ENCODE assay signal across 22 mouse cellular contexts in genomic region chr19:11813136-11813535, GRCm38 (mm10). TPM values are rescaled to one million over a fixed set of nuclear protein-coding genes. Genes with fewer than 3 reads are reported as not detected.
DNase-seq lines count a peak whose midpoint lies in the region; ATAC-seq and TF ChIP-seq lines count a peak whose summit lies in the region.
"Had no signal": no experiment of that assay in that cellular context is flagged by ENCODE, and none has a peak within 500 bp of the region (broad histone marks: within the 10 kb centered on the region; RNA-seq: fewer than 3 reads in every experiment).

No protein-coding gene starts in this region.

- CTCF ChIA-PET in Patski (lab: Charles Lee) = no interaction called here

- in situ Hi-C loops in Patski (cut with MboI; ENCODE audit: low pct_unique_long_range_greater_than_20kb) = no loop called here

- TF ChIP-seq CTCF in heart, adult 2 months (IDR thresholded peaks at IDR 0.05) = no peak
- TF ChIP-seq CTCF in Patski (IDR thresholded peaks at IDR 0.05) = no peak

- peaks cover 12% of the 10 kb centered on the region for H3K36me3 ChIP-seq in heart, adult 2 months (ENCODE audit: control insufficient read depth, insufficient read depth, low read length)
- no peaks in the 10 kb centered on the region for H3K36me3 ChIP-seq in kidney, embryonic 16.5 days (ENCODE audit: insufficient read depth, low read length)
- no peaks in the 10 kb centered on the region for H3K36me3 ChIP-seq in embryonic facial prominence, embryonic 10.5 days (replicated peaks)
- H3K36me3 ChIP-seq: embryonic facial prominence, embryonic 13.5 days; lung, embryonic 15.5 days; neural tube, embryonic 13.5 days had no signal

- POLR2A ChIA-PET in Patski (lab: Charles Lee) = no interaction called here

- no peaks in the 10 kb centered on the region for H3K79me2 ChIP-seq in heart, adult 2 months (replicated peaks; ENCODE audit: control insufficient read depth, insufficient read depth, low read length)

- H3K4me2 ChIP-seq in kidney, embryonic 16.5 days (replicated peaks; ENCODE audit: low read depth, low read length) = 0 out of 2 replicates have a peak overlapping the region, but pooled peaks have one; percentile 10
- H3K4me2 ChIP-seq: embryonic facial prominence, embryonic 13.5 days; lung, embryonic 15.5 days; neural tube, embryonic 13.5 days had no signal

- peak overlapping the region; percentile 88 for H3K27ac ChIP-seq in heart, adult 2 months
- peak overlapping the region; percentile 35; the same call in 1 of the 2 replicates for H3K27ac ChIP-seq in kidney, embryonic 16.5 days (ENCODE audit: low read length)
- no peak overlapping the region for H3K27ac ChIP-seq in embryonic facial prominence, embryonic 10.5 days (replicated peaks)
- H3K27ac ChIP-seq: embryonic facial prominence, embryonic 13.5 days; neural tube, embryonic 13.5 days had no signal

- DNase-seq in heart, adult 2 months = no peak
- DNase-seq in heart, adult 11 months = no peak
- no peak for DNase-seq in kidney, adult 8-10 months
- no peak for DNase-seq in Patski (ENCODE audit: low read depth, low spot score)
- DNase-seq in retina, postnatal 1 day = peak; percentile 7
- DNase-seq in embryonic facial prominence, embryonic 10.5 days (ENCODE audit: low spot score) = no peak
- DNase-seq in frontal cortex, adult 2 months (ENCODE audit: extremely low spot score in 1 of 2, low spot score in 1 of 2) = no peak
- DNase-seq: adrenal gland, postnatal 10 days; B cell, adult 2 months had no signal

- H3K4me1 ChIP-seq in heart, adult 2 months (ENCODE audit: control insufficient read depth, insufficient read depth, low read length) = peaks cover 15% of the 10 kb centered on the region
- peaks cover 54% of the 10 kb centered on the region for H3K4me1 ChIP-seq in kidney, embryonic 16.5 days (ENCODE audit: insufficient read depth, low read length)
- peaks cover 19% of the 10 kb centered on the region for H3K4me1 ChIP-seq in embryonic facial prominence, embryonic 10.5 days

- no peaks in the 10 kb centered on the region for H3K27me3 ChIP-seq in heart, adult 2 months (ENCODE audit: control insufficient read depth, insufficient read depth, low read length)
- H3K27me3 ChIP-seq in kidney, embryonic 16.5 days (ENCODE audit: insufficient read depth, low read length) = no peaks in the 10 kb centered on the region
- no peaks in the 10 kb centered on the region for H3K27me3 ChIP-seq in Patski
- H3K27me3 ChIP-seq in embryonic facial prominence, embryonic 10.5 days (replicated peaks; ENCODE audit: low read depth, poor library complexity, severe bottlenecking) = peaks cover 34% of the 10 kb centered on the region

- no peak for TF ChIP-seq POLR2A in heart, adult 2 months (IDR thresholded peaks at IDR 0.05; ENCODE audit: insufficient read depth, low read depth, low read length)

- no peaks in the 10 kb centered on the region for H3K9me3 ChIP-seq in kidney, embryonic 16.5 days (ENCODE audit: low read length)
- H3K9me3 ChIP-seq in embryonic facial prominence, embryonic 10.5 days = no peaks in the 10 kb centered on the region
- H3K9me3 ChIP-seq: embryonic facial prominence, embryonic 13.5 days; lung, embryonic 15.5 days; neural tube, embryonic 13.5 days had no signal

- H3K9ac ChIP-seq in heart, adult 2 months (ENCODE audit: low read depth, low read length) = no peak overlapping the region
- no peak overlapping the region for H3K9ac ChIP-seq in kidney, embryonic 16.5 days (replicated peaks; ENCODE audit: low read length)
- H3K9ac ChIP-seq: embryonic facial prominence, embryonic 13.5 days; lung, embryonic 15.5 days; neural tube, embryonic 13.5 days had no signal

- 59% methylated on average over 4 of the region's 4 CpGs for WGBS in heart, adult 2 months
- 62% methylated on average over 4 of the region's 4 CpGs for WGBS in kidney, embryonic 16.5 days
- 80% methylated on average over 4 of the region's 4 CpGs for WGBS in embryonic facial prominence, embryonic 10.5 days

- intact Hi-C loops in heart, adult 2 months (cut with DNase I) = loop anchor here (10.0 kb wide), 1 partner anchor 192 kb away; no protein-coding TSS in a partner anchor

- no peak overlapping the region for H3K4me3 ChIP-seq in heart, adult 2 months
- H3K4me3 ChIP-seq in kidney, embryonic 16.5 days (ENCODE audit: low read length) = no peak overlapping the region
- no peak overlapping the region for H3K4me3 ChIP-seq in embryonic facial prominence, embryonic 10.5 days
- H3K4me3 ChIP-seq: embryonic facial prominence, embryonic 13.5 days; lung, embryonic 15.5 days; neural tube, embryonic 13.5 days had no signal

- no peak for ATAC-seq in kidney, embryonic 16.5 days (ENCODE audit: low FRiP score, low TSS enrichment)
- ATAC-seq in Patski = peak; percentile 31
- ATAC-seq: hindbrain, embryonic 16.5 days had no signal

- no peak for TF ChIP-seq EP300 in heart, adult 2 months (IDR thresholded peaks at IDR 0.05; ENCODE audit: insufficient read depth, low read depth, low read length)

RNA-seq across cellular contexts. Expression of gene Stx3, which starts 6.1 kb away (rescaled TPM):
- total RNA-seq in heart, adult 2 months (2021) = 1 to 10 TPM; 3.6 to 3.9 TPM
- 3.9 and 6.1 TPM in 2 replicates for polyA plus RNA-seq in heart, adult 2 months (2012; rRNA removed)
- polyA plus RNA-seq in kidney, embryonic 16.5 days (2015; fragmentation: Nextera tagmentation; extraction: Ambion mirVana) = 25.5 and 26.5 TPM in 2 replicates
- 45.4 TPM for polyA plus RNA-seq in Patski (2021)
- 9.8 and 10.7 TPM in 2 replicates for polyA plus RNA-seq in embryonic facial prominence, embryonic 10.5 days (2016; fragmentation: Nextera tagmentation; extraction: Ambion mirVana)
- 39.5 and 44.2 TPM in 2 replicates for polyA plus RNA-seq in frontal cortex, adult 2 months (2012; rRNA removed)

RNA-seq across cellular contexts. Expression of gene Olfr1417, which starts 25.9 kb away (rescaled TPM):
- not detected for total RNA-seq in heart, adult 2 months (2021)
- not detected in 2 replicates for polyA plus RNA-seq in heart, adult 2 months (2012; rRNA removed)
- polyA plus RNA-seq in kidney, embryonic 16.5 days (2015; fragmentation: Nextera tagmentation; extraction: Ambion mirVana) = 0.16 TPM in 1 of 2 replicates, not detected in the other
- polyA plus RNA-seq in Patski (2021) = 1.1 TPM
- polyA plus RNA-seq in embryonic facial prominence, embryonic 10.5 days (2016; fragmentation: Nextera tagmentation; extraction: Ambion mirVana) = not detected in 2 replicates
- polyA plus RNA-seq in frontal cortex, adult 2 months (2012; rRNA removed) = 0.18 TPM in 1 of 2 replicates, not detected in the other
- total RNA-seq: adrenal gland, postnatal 10 days; ES-E14; granulocyte monocyte progenitor cell, adult 5-6 weeks; layer of hippocampus, postnatal 10 days; left cerebral cortex, postnatal 25 days; liver, adult 2 months had no signal
- polyA plus RNA-seq: embryonic facial prominence, embryonic 13.5 days; forebrain, embryonic 11.5 days; liver, adult 2 months; lung, embryonic 15.5 days; neural tube, embryonic 13.5 days; spleen, adult 2 months; thymus, postnatal 0 days had no signal

RNA-seq across cellular contexts. Expression of gene Mrpl16, which starts 42.9 kb away (rescaled TPM):
- 100 to 1,000 TPM in 1 of 2 experiments, 10 to 100 TPM in 1; 99.5 to 109 TPM for total RNA-seq in heart, adult 2 months (2021)
- 41.8 and 58.7 TPM in 2 replicates for polyA plus RNA-seq in heart, adult 2 months (2012; rRNA removed)
- 49.2 and 54.4 TPM in 2 replicates for polyA plus RNA-seq in kidney, embryonic 16.5 days (2015; fragmentation: Nextera tagmentation; extraction: Ambion mirVana)
- 76.0 TPM for polyA plus RNA-seq in Patski (2021)
- polyA plus RNA-seq in embryonic facial prominence, embryonic 10.5 days (2016; fragmentation: Nextera tagmentation; extraction: Ambion mirVana) = 58.5 and 59.5 TPM in 2 replicates
- polyA plus RNA-seq in frontal cortex, adult 2 months (2012; rRNA removed) = 36.4 and 41.1 TPM in 2 replicates

RNA-seq across cellular contexts. Expression of gene Olfr1418, which starts 47.7 kb away (rescaled TPM):
- not detected for total RNA-seq in heart, adult 2 months (2021)
- polyA plus RNA-seq in heart, adult 2 months (2012; rRNA removed) = not detected in 2 replicates
- polyA plus RNA-seq in kidney, embryonic 16.5 days (2015; fragmentation: Nextera tagmentation; extraction: Ambion mirVana) = not detected in 2 replicates
- polyA plus RNA-seq in Patski (2021) = 0.33 TPM
- not detected in 2 replicates for polyA plus RNA-seq in embryonic facial prominence, embryonic 10.5 days (2016; fragmentation: Nextera tagmentation; extraction: Ambion mirVana)
- not detected in 2 replicates for polyA plus RNA-seq in frontal cortex, adult 2 months (2012; rRNA removed)
- total RNA-seq: adrenal gland, postnatal 10 days; ES-E14; granulocyte monocyte progenitor cell, adult 5-6 weeks; layer of hippocampus, postnatal 10 days; left cerebral cortex, postnatal 25 days; liver, adult 2 months had no signal
- polyA plus RNA-seq: embryonic facial prominence, embryonic 13.5 days; forebrain, embryonic 11.5 days; hindbrain, embryonic 16.5 days; liver, adult 2 months; lung, embryonic 15.5 days; neural tube, embryonic 13.5 days; spleen, adult 2 months; thymus, postnatal 0 days had no signal
